Mouse (Mus musculus) left cerebral cortex, adult 9 months (tissue): ENCODE results near the gene Rac3.
"Not testable (repeated sequence)": the region's sequence is repeated elsewhere in the genome, so short reads cannot be mapped to it uniquely, and the experiment has no call there.

Experiments used
- DNase-seq, 2 experiments: peaks; one replicate each; pipeline ENCODE4 v3.0.0; 2022; ENCODE audit warnings: low spot score in 2 of 2

The Rac3 gene

GRCm38 (mm10) chr11:120721124-120722066 is at the start of gene Rac3:
Gene Rac3 (plus strand): TSS chr11:120721470.
- DNase-seq = peak in 1 of 2 experiments; percentile 44

GRCm38 (mm10) chr11:120672687-120673593 is 48.3 kb upstream of the Rac3 start, which contains the start of gene Aspscr1:
Gene Aspscr1 (plus strand): TSS chr11:120672973.
- DNase-seq = peak; percentile 77 to 92

GRCm38 (mm10) chr11:120673594-120674122 is 47.6 kb upstream of the Rac3 start:
- DNase-seq = no peak

GRCm38 (mm10) chr11:120675875-120676274 is 45.4 kb upstream of the Rac3 start:
- not testable (repeated sequence) for DNase-seq

GRCm38 (mm10) chr11:120676951-120677350 is 44.3 kb upstream of the Rac3 start:
- no peak for DNase-seq

- DNase-seq = no peak
Observed at GRCm38 (mm10) chr11:120679909-120680308, 41.4 kb upstream of the Rac3 start.

- DNase-seq = no peak
Observed at GRCm38 (mm10) chr11:120682683-120683082, 38.6 kb upstream of the Rac3 start.

GRCm38 (mm10) chr11:120683536-120683935 is 37.7 kb upstream of the Rac3 start:
- DNase-seq = no peak

GRCm38 (mm10) chr11:120684086-120684485 is 37.2 kb upstream of the Rac3 start:
- DNase-seq = no peak

- no peak for DNase-seq
Observed at GRCm38 (mm10) chr11:120684660-120685059, 36.6 kb upstream of the Rac3 start.

- DNase-seq = no peak
Observed at GRCm38 (mm10) chr11:120686650-120687272, 34.5 kb upstream of the Rac3 start.

- no peak for DNase-seq
Observed at GRCm38 (mm10) chr11:120689365-120689764, 31.9 kb upstream of the Rac3 start.

- peak in 1 of 2 experiments; percentile 35 for DNase-seq
Observed at GRCm38 (mm10) chr11:120692471-120693011, 28.7 kb upstream of the Rac3 start.

- DNase-seq = no peak
Observed at GRCm38 (mm10) chr11:120693461-120693860, 27.8 kb upstream of the Rac3 start.

- no peak for DNase-seq
Observed at GRCm38 (mm10) chr11:120695184-120695583, 26.1 kb upstream of the Rac3 start.

- no peak for DNase-seq
Observed at GRCm38 (mm10) chr11:120695641-120696040, 25.6 kb upstream of the Rac3 start.

- DNase-seq = no peak
Observed at GRCm38 (mm10) chr11:120696568-120696967, 24.7 kb upstream of the Rac3 start.

- no peak for DNase-seq
Observed at GRCm38 (mm10) chr11:120697741-120698140, 23.5 kb upstream of the Rac3 start.

- DNase-seq = no peak
Observed at GRCm38 (mm10) chr11:120703696-120704454, 17.4 kb upstream of the Rac3 start.
